Mouse (Mus musculus): ENCODE results near the gene Gtse1.
"Not testable (repeated sequence)": the region's sequence is repeated elsewhere in the genome, so short reads cannot be mapped to it uniquely, and the experiment has no call there.

The Gtse1 gene

DNA sequence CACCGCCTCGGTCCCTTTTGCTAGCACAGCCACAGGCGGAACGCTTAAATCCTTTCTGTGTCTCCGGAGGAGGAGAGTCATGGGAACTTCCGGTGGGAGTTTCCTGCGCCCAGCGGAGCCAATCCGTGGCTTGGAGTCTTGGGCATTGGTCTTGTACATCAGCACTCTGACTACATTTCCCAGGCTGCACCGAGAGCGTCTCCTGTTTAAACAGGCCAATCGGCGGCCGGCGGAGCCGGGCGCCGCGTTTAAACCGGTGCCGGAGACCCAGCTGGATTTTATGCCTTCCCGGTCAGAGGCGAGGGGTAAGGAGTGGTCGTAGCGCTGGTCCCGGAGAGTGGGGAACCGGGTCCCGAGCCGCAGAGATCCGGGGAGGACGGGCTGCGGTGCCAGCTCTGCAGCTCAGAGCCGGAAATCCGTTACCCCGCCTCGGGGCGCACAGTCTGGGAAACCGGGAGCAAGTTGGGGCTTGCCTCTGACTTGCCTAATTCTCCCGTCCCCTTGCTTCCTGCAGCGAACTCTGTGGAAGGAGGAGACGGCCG lies at the start of gene Gtse1:
TSS of gene Gtse1 (plus strand) at position 256 of the 542 bp plus-strand sequence.
- peak; percentile 71 for DNase-seq (ENCODE audit: low spot score)

DNA sequence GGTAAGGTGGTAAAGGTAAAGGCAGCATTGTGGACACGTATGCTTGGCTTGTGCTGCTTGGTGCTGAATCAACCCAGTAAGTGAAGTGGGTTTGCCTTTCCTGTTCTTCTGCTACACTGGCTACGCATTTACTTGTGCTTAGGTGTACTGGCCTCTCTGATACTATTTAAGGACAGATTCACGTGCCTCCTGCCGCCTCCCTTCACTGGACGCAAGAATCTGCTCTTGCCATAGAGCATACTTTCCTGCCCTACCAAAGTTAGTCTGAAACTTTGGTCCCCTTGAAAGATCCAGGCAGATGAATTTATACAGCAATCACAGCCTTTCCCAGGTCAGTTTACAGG lies 49.1 kb upstream of the Gtse1 start:
- DNase-seq (ENCODE audit: low spot score): no peak

DNA sequence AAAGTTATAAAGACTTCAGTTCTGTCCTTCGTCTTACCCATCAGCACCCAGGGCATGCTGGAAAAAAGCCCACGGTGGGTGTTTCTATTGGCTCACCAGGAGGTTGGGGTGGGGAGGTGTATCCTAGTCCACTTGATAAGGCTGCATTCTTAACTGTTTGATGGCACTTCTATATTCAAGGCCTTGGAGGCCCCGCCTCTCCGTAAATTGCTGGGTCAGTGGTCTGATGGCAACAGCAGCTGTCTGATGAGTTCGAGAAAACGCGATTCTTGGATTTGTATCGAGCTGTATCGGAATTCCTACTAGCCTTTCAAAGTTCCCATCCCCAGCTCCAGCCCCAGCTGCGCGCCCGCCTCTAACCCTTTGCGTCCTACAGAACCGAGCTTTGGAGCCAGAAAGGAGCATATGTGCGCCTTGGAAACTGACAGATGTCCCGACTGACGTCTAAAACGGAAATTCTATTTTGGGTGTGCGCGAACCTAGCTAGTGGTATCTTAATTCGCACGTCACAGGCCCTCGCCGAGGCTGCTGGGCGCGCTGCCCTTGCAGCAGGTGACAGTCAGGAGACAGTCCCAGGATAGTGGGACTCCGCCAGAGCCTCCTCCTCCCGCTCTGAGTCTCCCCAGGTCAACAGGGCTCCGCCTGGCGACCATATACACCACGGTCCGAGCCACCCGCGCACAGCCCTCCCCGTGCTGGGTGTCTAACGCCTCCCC lies 48.6 kb upstream of the Gtse1 start:
- no peak for DNase-seq (ENCODE audit: low spot score)

DNA sequence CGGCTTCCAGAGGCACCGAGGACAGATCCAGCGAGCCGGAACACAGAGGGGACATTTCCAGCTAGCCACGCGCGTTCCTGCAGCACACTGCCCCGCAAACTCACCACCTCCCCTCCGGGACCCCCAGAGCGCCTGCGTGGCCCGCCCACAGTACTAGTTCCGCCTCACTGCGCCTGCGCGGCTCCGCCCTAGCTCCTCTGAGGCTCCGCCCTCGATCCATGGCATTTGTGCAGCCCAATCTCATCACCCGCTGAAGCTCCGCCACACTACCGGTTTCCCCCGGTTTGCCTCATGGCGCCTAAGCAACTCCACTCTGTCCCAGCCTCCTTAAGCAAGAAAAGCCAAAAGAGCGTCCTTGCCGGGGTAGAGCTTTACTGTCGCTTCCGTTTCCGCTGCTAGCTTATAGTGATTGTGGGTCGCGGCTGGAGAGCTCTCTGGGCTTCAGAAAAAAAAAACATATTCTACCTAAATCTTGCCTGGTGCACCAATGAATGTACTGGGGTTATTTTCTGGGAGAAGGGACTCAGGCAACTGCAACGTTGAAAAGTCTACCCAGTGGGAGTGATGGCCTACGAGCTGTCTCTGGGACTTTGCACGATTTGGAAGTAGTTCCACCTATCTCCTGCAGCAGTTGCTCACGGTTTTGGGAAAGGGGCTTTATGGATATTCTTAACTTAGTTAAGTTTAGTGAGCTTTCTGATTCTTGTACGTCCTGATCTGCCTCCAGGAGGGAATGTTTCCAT lies 47.8 kb upstream of the Gtse1 start, which contains the start of gene Cdpf1:
TSS of gene Cdpf1 (minus strand) at position 163 of the 743 bp plus-strand sequence.
- peak; percentile 94 for DNase-seq (ENCODE audit: low spot score)

DNA sequence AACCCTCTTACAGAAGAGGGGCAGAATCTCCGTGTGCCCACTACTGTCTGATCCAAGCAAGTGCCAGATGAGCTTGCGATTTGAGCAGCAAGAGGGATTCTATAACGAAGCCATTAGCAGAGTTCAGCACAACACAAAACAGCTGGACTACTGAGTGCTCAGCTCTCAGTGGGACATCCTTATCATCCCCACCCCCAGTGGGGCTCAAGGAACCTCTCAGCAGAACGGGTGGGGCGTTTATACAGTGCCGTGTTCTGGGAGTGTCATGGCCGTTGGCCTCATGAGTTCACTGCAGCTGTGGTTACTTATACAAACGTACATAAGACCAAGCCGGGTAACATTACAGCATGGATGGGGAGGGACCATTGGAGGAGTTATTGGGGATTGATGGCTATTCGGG lies 46.1 kb upstream of the Gtse1 start:
- DNase-seq (ENCODE audit: low spot score): no peak

DNA sequence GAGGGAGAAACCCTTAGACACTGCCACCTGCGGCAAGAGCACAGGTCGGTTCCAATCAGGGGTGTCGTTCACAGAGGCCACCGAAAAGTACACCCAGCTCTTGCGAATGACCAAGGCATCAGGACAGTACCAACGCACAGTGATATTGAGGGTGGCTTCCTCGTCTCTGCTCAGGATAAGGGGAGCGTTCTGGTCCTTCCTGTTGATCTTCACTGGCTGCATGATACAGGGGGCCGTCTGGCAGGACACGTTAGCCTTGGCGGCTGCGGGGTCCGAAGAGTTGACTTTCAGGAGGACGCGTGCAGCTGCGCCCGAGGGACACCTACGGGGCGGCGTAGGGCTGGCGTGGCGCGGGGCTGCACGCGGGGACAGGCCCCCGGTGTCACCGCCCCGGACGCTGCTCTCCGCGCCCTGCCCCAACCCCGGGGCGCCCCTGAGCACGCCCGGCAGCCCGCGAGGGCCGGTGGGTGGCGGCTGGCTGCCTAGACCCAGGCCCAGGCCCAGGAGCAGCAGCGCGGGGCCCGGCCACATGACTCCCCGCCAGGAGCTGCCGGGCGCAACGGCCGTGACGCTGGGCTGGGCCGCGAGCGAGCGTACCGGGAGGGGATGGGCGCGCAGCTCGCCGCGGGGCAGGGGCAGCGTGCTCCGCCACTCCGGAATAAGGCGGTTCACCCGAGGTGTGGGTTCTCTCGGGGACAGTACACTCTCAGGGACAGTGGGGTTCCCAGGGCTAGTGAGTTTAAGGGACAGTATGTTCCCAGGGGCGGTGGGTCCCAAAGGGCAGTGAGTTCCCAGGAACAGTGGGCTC lies 38.1 kb upstream of the Gtse1 start, which contains the start of gene Pkdrej:
TSS of gene Pkdrej (minus strand) at position 532 of the 808 bp plus-strand sequence.
- DNase-seq (ENCODE audit: low spot score): no peak

DNA sequence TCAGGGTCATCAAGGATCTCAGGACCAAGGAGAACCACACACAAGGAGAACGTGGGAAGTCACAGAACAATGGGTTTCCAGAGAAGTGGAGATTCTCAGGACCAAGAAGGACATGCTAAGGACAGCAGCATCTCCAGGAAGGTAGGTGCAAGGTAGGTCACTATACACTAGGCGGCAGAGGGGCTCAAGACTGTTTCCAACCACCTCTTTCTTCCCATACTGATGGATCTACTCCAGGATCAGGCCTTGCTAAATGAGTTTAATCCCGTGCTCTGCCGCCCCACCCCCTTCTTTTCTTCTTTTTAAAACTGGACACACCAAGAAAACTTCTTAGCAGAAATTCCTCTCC lies 37.6 kb upstream of the Gtse1 start:
- DNase-seq (ENCODE audit: low spot score): no peak

DNA sequence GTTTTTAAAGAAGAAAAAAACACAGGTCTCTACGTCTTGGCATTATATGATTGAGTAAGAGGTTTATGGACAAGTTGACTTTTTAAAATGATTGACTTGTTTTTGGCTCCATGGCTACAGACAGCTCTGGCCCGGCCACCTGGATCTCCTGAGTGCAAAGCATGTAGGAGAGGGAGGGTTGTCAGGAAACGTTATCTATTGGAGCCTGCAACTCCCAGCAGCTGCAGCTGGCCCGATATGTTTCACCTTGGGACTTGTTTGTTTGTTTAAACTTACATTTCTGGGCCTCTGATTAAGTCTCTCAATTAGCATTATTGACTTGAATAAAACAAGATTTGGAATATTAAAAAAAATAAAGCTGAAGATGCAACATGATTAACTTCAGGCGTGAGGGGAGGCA lies 32.9 kb upstream of the Gtse1 start:
- no peak for DNase-seq (ENCODE audit: low spot score)

DNA sequence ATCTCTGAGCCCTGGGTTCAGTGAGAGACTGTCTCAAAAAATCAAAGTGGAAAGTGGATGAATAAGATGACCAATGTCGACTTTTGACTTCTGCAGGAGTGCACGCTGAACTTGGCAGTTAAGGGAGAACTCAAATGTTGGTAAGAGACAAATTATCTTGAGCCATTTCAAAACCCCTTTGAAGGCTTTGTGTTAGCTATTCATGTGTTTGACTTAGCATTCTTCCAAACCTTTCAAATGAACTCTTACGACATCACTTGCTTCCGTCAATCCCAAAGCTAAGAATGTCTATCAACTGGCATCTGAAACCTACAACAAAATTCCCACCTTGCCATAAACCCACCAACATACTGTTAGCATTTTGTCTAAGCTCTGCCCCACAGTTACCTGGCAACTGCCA lies 31.5 kb upstream of the Gtse1 start:
- no peak for DNase-seq (ENCODE audit: low spot score)

DNA sequence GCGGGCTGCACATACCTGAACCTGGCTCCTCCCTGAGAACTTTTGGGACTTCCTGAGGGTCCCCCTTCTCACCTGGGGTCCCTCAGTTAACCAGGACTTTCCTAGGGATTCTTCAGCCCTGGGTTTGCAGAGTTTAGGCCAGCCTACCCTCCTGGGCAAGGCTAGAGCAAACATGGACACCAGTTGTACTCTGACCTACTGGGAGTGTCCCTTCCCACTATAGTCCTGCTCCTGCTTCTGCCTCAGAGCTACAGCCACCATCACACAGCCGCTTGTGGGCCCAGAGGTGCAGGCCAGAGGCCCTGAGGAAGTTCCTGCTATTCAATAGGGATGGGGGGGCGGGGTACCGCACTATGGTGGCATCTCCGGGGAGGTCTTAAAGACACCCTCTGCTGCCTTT lies 30.1 kb upstream of the Gtse1 start:
- no peak for DNase-seq (ENCODE audit: low spot score)

DNA sequence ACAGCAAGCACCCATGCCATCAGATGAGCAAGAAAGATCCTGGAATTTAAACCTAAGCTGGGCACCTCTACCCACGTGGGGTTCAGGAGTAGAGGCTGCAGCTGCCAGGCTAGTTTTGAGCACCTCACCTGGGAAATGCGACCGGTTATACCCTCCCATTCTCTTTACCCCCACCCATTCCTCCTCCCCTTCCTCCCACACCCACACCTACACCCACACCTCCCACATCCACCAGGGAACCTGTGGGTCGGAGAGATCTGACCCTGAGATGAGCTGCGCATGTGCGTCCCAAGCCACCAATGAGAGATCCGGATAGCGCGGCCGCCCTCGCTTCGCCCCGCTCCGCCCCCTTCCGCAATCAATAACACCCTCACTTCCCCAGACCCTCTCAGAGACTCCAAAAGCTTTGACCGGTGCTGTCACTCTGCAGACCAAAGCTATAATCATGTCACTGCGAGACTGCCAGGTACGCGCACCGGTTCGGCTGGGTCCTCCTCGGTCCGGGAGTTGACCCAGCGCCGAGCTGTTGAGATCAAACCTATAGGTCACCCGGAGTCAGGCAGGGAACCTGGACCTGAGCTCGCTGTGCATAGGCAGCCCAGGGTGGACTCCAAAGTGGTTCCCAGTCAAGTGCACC lies 27.5 kb upstream of the Gtse1 start, which contains the start of gene Ttc38:
TSS of gene Ttc38 (plus strand) at position 353 of the 637 bp plus-strand sequence.
- DNase-seq (ENCODE audit: low spot score): peak; percentile 30

DNA sequence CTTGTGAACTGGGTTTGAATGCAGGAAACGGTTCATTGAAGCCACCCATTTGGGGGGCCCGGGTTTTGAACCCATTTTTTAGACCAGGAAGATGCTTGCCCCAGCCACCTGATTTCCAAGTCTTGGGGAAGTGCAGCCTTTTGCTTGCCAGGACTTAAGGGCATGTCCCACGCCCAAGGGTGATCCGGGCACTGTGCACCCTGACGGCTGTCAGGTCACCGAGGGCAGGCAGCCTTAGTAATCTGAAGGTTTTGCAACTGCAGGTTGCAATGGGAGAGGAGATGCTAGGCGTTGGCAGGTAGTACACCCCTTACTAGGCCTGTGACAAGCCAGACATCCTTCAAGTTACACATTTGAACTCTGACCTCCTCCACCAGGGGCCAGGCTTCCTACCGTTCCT lies 26.9 kb upstream of the Gtse1 start:
- DNase-seq (ENCODE audit: low spot score): no peak

DNA sequence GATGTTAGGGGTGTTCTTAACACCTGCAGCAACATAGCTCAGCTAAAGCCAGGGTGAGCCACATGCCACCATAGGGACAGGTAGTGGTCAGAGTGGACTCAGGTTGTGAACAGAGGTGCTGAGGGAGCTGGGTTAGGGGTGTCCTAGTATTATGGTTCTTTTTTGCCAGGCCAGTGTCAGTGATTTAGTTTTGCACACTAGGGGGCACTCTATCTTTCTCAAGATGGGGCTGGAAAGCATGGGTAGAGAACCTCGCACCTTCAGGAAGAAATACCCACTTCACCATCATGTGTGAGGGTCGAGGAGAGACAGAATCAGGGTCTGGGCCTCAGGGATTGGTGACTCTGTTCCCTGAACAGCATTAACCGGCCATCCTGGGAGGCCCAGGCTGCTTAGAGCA lies 24.2 kb upstream of the Gtse1 start:
- DNase-seq (ENCODE audit: low spot score): no peak

DNA sequence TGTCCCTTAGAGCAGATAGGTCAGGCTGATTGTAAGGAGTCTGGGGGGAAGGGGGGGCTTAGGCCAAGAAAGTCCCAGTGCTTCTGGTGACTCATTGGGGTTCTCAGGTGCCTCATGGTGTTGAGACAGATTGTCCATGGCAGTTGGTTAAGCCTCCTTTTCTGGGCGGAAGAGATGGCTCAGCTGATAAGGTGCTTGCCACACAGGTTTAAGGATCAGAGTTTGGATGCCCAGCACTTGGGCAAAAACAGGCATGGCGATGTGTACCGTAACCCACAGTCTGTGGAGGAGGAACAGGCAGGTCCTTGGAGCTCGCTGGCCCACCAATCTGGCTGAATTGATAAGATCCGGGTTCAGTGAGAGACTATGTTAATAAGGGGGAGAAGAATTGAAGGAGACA lies 22.7 kb upstream of the Gtse1 start:
- no peak for DNase-seq (ENCODE audit: low spot score)

DNA sequence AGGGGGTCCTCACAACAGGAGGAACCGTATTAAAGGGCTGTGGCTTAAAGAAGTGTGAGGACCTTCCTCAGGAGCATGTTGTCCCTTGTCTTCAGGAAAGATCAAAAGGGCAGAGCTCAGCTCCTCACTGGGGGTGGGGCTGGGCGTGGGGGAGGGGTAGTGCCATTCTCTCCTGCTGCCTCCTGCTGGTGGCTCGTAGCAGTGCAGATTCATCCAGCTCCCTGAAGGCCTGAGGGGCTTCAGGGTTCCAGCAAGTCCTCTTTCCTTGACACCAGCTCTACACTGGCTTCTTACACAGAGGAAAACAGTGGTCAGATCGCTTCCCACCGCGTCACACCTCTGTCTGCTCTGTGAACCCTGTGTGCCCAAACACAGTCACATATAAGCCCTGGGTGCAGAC lies 18.6 kb upstream of the Gtse1 start:
- DNase-seq (ENCODE audit: low spot score): no peak

DNA sequence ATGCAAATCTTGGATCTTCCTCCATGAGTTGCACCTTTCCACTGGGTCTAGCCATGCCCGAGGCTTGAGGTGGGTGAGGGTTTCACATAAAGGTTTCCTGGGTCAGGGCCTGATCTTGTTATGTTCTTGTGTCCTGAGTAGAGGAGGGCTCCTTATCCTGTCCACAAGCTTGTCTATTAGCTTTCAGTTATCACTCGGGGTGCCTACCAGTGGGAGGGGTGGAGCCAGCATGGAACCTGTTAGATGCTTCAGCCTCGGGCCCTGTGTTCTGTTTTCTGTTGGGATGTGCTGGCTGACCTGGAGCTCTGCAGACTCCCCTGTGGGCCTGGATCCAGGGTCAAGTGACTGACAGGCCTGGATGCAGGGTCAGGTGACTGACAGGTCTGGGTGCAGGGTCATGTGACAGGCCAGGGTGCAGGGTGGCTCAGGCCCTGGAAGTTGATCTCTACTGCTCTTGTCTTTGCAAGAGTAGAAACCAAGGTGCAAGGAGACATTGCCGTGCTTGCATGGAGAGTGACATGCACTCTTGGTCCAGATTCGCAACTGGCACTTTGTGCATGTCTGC lies 17.7 kb upstream of the Gtse1 start:
- no peak for DNase-seq (ENCODE audit: low spot score)

DNA sequence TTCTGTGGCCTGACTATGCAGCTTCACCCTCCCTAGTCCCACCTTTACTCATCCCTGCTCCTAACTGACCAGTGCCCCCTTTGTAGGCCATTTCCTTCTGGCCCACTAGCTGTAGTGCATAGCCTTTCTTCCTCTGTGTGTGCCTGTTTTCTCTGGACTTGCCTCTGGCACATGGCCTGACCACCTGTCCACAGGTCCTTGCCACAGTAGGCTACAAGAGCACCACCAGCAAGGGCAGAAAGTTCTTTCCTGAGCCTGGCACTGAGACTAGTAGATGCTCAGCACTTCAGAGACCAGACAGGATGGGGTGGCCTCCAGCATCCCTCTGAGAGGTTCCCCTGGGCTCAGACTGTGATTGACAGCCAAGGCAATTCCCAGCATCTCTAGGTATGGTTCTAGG lies 14.5 kb upstream of the Gtse1 start:
- DNase-seq (ENCODE audit: low spot score): no peak

DNA sequence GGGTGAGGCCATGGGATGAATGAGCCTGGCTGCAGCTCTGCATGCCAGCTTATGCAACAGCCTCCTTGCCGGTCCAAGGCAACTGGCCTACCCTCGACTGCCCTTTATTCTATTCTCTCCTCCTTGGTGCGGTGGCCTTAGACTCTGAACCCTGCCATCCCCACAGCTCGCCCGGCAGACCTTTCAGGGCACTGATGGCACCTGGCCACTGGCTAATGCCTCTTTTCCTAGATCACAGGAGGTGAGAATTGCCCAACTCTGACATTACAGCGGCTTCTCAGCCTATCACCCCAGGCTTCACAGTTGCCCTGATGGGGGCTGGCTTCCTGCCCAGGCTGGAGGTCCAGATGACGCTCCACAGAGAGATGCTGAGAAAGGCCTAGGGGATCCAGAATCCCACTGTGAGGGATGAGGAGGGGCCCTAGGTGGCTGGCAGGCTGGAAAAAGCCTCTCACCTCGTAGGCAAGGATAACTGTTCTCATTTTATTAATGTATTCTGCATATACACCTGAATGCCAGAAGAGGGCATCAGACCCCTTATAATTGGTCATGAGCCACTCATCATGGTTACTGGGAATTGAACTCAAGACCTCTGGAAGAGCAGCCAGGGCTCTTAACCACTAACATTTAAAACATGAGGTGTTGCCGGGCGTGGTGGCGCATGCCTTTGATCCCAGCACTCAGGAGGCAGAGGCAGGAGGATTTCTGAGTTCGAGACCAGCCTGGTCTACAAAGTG lies 7.7 kb upstream of the Gtse1 start:
- no peak for DNase-seq (ENCODE audit: low spot score)

DNA sequence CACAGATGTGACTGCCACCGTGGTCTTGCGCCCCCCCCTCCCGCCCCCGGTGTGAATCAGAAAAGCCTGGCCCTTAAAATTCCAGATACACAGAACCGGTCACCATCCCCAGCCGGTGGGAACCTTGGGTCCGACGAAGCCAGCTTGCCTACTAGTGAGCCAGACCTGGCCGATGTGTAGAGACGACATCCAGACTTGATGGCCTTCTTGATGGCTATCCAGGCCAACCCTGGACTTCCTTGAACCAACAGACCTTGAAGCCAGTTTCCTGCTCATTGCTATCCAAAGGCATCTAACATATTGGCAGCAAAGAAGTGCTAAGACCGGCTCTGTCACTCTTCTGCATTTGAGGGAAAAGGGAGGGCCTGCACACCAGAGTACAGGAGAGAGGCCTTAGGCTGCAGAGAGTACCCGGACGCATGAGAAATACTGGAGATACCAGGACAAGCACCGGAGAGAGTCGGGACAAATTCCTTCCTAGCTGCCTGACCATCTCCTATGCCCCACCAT lies 510 bp upstream of the Gtse1 start:
- no peak for DNase-seq (ENCODE audit: low spot score)

DNA sequence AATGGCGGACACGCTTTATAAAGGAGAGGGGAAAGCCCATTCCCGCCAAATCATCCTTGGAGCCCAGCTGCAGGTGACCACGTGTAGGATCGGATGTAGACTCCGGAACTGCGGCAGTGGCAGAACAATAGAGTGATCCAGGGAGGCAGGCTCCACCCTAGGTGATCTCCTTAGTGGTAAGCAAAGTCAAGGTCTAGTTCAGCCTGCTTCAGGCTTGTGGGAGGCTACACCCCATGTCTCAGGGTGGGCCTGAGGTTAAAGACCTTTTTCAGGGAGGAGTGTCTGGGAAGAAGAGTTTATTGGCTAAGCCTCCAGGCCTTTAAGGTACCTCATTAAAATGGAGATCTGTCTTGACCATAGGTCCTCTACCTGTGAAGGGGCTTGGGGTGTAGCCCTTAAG lies 6.4 kb downstream of the Gtse1 start:
- not testable (repeated sequence) for DNase-seq (ENCODE audit: low spot score)

DNA sequence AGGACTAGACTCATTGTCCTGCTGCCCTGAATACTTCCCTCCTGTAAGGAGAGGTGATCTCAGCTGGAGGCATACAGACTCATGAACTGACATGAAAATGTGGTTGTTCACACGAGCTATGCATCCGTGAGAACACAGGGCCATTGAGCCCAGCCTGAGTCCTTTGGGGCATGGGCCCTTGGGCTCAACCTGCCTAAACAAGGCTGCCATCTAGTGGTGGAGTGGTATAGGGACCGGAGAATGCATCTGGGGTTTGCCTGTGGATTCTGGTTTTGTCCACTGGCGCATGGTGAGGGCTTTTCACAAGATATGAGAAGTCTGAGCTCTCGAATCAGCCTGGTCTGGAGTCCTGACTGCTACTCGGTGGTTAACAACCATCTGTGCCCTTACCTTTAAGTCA lies 8.2 kb downstream of the Gtse1 start:
- no peak for DNase-seq (ENCODE audit: low spot score)
